Mouse (Mus musculus) embryonic fibroblast, embryonic 13.5 days (primary cell): ENCODE data around the gene Cdh23.

Source experiments
- CTCF ChIP-seq: IDR thresholded peaks from 2 replicates; pipeline ENCODE4 v1.5.1; 2011; ENCODE audit warnings: mild to moderate bottlenecking, control low read depth, low read length, moderate library complexity, borderline replicate concordance; ENCODE audit not compliant: insufficient read depth
- POLR2A ChIP-seq: IDR thresholded peaks from 2 replicates; pipeline ENCODE4 v1.6.1; 2011; ENCODE audit warnings: low read depth, mild to moderate bottlenecking, control low read depth, low read length, moderate library complexity

GRCm38 (mm10) chr10:60691671-60692390 lies 4.5 kb downstream of the Cdh23 start:
- TF ChIP-seq CTCF (no peak), POLR2A (no peak)
